Mouse (Mus musculus) CH12F3 (cell line): ENCODE measurements around the gene Atpaf2.

Experiments
- in situ Hi-C: fragments of 300-500 bp; cut with MboI; formaldehyde crosslinking; loops from 2 replicates; pipeline ENCODE4 v1.14.3; 2020; ENCODE audit warnings: low sequenced_read_pairs

The Atpaf2 gene

GRCm38 (mm10) chr11:60351925-60352371, 66.3 kb downstream of the Atpaf2 start:
- in situ Hi-C loops = no loop called here

- in situ Hi-C loops = no loop called here
Observed at GRCm38 (mm10) chr11:60351388-60351787, 66.9 kb downstream of the Atpaf2 start.
